Mouse (Mus musculus): ENCODE data around the gene Arfgap2.

Gene Arfgap2

DNA sequence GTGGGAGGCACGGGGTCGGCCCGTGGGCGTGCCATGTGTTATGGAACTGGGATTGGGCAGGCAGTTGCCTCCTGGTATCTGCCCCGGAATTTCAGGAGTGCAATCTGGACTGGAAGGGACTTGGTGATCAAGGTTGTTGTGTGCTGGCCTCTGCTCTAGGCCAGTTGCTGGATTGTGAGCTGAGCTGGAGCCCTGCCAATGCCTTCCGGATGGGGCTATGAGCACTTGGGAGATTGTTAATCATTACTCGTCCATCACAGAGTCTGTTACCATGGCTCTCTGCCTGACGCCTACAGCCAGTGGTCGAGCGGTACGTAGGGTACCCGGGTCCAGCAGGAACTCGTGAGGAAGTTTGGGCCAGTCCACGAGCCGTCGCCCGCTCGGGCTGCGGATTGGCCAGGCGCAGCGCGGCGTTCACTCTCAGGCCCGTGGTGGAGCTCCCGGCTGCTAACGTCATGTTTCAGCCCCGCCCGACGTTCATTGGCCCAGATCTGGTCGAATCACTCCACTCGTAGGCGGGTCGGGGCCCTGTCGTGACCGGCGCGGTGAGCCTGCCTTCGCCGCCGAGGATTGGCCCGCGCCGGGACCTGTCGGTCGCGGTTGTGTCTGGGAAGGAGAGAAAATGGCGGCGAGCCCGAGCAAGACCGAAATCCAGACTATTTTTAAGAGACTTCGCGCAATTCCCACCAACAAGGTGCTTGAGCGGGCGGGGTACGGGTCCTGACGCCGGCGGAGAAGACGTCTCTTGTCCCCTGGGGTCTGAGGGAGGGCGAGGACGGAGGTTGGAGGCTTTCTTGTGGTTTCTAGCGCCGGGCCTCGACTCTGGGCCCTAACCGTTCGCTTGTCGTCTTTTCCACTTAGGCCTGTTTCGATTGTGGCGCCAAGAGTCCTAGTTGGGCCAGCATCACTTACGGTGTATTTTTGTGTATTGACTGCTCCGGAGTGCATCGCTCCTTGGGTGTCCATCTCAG lies at the start of gene Arfgap2:
Gene Arfgap2, plus strand, starts transcription at position 264 of the 971 bp plus-strand sequence.
- DNase-seq, result peak; percentile 98 to 99

DNA sequence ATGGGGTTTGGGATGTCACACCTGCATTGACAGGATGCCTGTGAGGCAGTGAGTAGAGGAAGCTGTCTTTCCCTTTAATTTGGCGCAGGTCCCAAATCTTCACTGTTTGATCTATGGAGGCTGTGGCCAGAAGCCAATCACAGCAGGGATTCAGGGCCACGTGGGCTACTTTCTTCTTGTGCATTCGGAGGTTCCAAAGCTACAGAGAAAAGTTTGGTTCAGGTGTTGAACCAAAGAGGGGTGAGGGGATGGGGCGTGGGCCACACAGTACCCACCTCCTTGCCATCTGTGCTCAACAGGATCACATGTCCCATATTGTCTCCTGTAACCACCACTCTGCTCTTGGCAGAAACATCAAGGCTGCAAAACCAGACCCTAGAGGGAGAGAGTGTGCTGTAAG lies 47.7 kb upstream of the Arfgap2 start:
- DNase-seq, result no peak

GRCm38 (mm10) chr2:91220501-91220900 lies 44.3 kb upstream of the Arfgap2 start:
- no peak for DNase-seq

DNA sequence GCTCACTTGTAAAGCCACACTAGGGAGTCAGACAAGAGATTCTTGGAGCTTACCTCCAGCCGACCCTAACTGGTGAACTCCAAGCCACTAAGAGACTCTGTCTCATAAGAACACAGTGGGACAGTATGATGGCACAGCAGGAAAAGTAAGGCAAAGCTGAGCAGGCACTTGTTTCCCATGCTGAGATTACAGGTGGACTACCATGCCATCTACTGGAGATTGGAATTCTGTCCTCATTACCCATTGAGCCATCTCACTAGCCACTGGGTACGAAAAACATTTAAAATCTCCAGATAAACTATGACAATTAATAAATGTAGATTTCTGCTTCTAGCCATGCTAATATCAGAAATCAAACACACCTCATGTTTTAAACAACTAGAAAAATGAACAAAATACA lies 41.2 kb upstream of the Arfgap2 start:
- no peak for DNase-seq

DNA sequence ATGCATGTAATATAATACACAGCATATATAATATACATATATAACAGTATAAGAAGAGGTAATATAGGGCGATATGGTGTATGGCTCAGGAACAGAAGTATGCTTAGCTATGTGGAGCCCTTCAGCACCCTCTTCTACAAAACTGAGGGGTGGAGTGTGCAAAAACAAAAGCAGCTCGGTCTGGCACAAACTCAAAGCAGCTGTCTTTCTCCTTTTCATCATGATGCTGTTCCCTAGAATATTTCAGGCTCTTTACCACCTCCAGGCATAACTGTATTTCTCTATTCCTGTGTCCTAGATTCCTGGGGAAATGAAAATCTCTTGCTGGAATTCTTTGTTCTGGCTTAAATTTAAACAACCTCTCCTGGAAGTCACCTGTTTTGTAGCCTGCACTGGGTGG lies 35.0 kb upstream of the Arfgap2 start:
- DNase-seq, result no peak

GRCm38 (mm10) chr2:91236601-91237510 lies 27.9 kb upstream of the Arfgap2 start, which contains the start of gene Ddb2:
TSS of gene Ddb2 (minus strand) at chr2:91236982.
- peak; percentile 89 to 95 for DNase-seq

GRCm38 (mm10) chr2:91237511-91238080 lies 27.2 kb upstream of the Arfgap2 start:
- peak in 1 of 2 experiments; percentile 29 for DNase-seq

GRCm38 (mm10) chr2:91242547-91242946 lies 22.2 kb upstream of the Arfgap2 start:
- DNase-seq, result no peak

DNA sequence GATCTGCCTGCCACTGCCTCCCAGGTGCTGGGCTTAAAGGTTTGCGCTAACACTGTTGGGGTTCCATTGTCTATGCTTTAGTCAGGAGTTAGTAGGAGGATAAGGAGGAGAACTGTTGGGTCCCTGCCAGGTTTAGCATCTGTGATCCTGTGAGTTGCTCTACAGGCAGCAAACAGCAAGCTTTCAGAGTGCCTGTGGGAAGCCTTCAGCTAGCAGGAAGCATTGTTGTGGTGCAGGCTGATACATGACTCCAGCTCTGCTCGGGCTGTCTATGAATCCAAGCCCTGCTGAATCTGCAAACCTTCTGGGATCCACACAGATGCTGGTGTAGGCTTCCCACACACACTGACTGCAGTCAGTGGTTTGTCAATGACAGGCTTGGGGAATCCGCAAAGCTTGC lies 21.4 kb upstream of the Arfgap2 start:
- DNase-seq, result no peak

- DNase-seq, result no peak
Measured at GRCm38 (mm10) chr2:91244557-91245228, 20.1 kb upstream of the Arfgap2 start.

- DNase-seq, result no peak
Measured at GRCm38 (mm10) chr2:91248366-91248765, 16.4 kb upstream of the Arfgap2 start.

GRCm38 (mm10) chr2:91252001-91252400 lies 12.8 kb upstream of the Arfgap2 start:
- DNase-seq, result no peak

DNA sequence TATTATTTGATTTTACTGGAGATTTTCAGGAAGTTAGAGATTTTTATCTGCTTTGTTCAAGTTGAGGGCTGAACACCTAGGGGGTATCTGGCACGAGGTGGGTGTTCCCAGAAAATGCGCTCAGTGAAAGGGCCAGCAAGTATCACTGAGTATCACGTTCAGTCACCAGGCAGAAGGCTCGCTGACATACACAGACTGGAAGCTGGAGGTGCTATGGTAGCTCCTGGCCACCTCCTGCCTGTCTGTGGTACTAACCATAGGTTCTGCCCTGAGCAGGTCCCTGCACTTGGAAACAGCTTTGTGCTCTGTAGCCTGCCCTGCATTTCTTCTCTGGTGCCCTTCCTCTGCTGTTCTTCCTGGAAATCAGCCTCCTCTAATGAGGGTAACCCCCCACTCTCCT lies 12.3 kb upstream of the Arfgap2 start:
- no peak for DNase-seq

GRCm38 (mm10) chr2:91254725-91255380 lies 9.9 kb upstream of the Arfgap2 start:
- no peak for DNase-seq

- DNase-seq, result peak in 1 of 2 experiments; percentile 34
Measured at GRCm38 (mm10) chr2:91255661-91256150, 9.1 kb upstream of the Arfgap2 start, which contains the start of gene Pacsin3. TSS of gene Pacsin3 (plus strand) at chr2:91255954.

DNA sequence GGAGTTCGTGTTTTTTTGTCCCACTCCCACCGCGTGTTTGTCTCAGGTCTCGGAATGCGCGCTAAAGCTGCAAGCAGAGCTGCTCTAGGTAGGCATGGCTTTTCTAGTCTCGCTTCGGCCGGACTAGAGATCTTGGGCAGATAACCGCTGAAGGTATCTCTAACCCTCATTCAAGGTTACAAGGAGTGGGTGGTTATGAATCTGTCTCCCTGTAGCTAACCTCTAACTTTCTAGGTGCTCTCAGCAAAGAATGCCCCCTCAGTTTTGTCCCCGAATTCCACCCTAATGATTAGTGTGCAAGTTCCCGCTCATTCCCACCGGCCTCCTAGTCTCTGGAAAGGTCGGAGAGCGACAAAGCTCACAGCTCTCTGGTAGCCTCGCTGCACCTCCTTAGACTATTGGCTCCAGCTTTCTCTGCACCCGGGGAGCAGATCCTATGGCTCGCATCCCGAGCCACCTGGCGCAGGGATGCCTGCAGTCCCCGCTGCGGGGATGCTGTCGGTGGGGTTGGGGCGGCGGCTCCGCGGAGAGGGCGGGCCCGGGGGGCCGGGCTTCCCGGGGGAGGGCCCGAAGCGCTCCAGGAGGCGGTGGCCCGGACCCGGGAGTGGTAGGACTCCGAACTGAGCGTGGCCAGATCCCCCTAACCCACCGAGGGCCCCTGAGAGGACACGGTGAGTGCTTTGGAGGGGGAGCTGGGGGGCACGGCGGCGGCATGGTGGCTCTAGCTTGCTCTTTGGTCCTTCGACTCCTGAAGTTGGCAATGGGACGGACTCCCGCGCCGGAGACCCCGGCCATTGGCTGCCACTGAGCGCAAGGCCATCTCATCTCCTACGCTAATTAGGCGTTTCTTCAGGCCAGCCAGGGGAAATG lies 8.3 kb upstream of the Arfgap2 start:
- peak; percentile 66 for DNase-seq

- DNase-seq, result peak in 1 of 2 experiments; percentile 54
Measured at GRCm38 (mm10) chr2:91257126-91257980, 7.4 kb upstream of the Arfgap2 start.

GRCm38 (mm10) chr2:91258054-91258453 lies 6.7 kb upstream of the Arfgap2 start:
- DNase-seq, result peak in 1 of 2 experiments; percentile 46

DNA sequence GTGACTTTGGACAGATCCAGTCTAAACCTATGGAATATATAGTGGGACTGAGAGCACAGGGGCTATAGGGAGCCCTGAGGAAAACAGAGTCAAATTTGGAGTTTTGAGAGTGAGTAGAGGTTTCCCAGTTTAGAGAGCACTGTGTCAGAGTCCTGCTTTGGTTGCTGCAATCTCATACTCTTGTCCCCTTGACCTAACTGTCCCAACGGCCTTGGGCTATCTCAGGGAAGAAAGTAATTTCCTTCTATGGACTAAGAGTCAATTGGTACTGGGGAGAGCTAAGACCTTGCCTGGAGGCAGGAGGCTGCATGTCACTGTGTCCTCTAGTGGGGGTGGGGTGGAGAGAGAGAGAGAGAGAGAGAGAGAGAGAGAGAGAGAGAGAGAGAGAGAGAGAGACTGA lies 5.9 kb upstream of the Arfgap2 start:
- no peak for DNase-seq
